Mouse (Mus musculus) heart, embryonic 10.5 days (tissue): Measurements from ENCODE around the gene Mrps24. TPM values are rescaled to one million over a fixed set of nuclear protein-coding genes. Genes with fewer than 3 reads are reported as not detected.

Experiments
- DNase-seq: peaks from one replicate; pipeline ENCODE4 v3.0.0-alpha.2; 2017; ENCODE audit warnings: low spot score
- H3K27ac ChIP-seq: fragments of 300-500 bp; sonication (generic); 2 replicates; pipeline ENCODE4 v1.5.1; 2016; ENCODE audit warnings: mild to moderate bottlenecking
- H3K27me3 ChIP-seq: fragments of 300-500 bp; sonication (generic); 2 replicates; pipeline ENCODE4 v1.6.1; 2016; ENCODE audit warnings: mild to moderate bottlenecking; ENCODE audit not compliant: poor library complexity, insufficient read depth, severe bottlenecking
- H3K36me3 ChIP-seq: fragments of 300-500 bp; sonication (generic); 2 replicates; pipeline ENCODE4 v1.6.1; 2016; ENCODE audit warnings: mild to moderate bottlenecking, moderate library complexity
- H3K4me1 ChIP-seq: fragments of 300-500 bp; sonication (generic); 2 replicates; pipeline ENCODE4 v1.6.1; 2016; ENCODE audit warnings: mild to moderate bottlenecking
- H3K4me3 ChIP-seq: fragments of 300-500 bp; sonication (generic); 2 replicates; pipeline ENCODE4 v1.5.1; 2016; ENCODE audit warnings: mild to moderate bottlenecking, moderate library complexity
- H3K9me3 ChIP-seq: fragments of 300-500 bp; sonication (generic); 2 replicates; pipeline ENCODE4 v1.6.1; 2016; ENCODE audit warnings: mild to moderate bottlenecking, moderate library complexity
- WGBS: fragments of 180-500 bp; shearing (Covaris S2); methylation state at CpG from one replicate; pipeline ENCODE4 v1.1.7; 2016; 5-methylcytosine and 5-hydroxymethylcytosine counted together
- polyA plus RNA-seq: library from polyadenylated mRNA; unstranded; fragments of >200 nt; fragmentation: Nextera tagmentation; extraction: Ambion mirVana; gene quantifications from 2 replicates; pipeline ENCODE4 v1.2.1, GENCODE M21; 2016

Mrps24 gene
- polyA plus RNA-seq, 1 experiment from 2014 or later, result 177 TPM

GRCm38 (mm10) chr11:5732401-5732800 is 16.9 kb upstream of the Mrps24 start:
- no peaks in the 10 kb centered on the region for H3K27me3 ChIP-seq
- WGBS, result 75% methylated on average over 5 of the region's 5 CpGs
- no peak overlapping the region for H3K4me3 ChIP-seq
- DNase-seq, result no peak
- no peaks in the 10 kb centered on the region for H3K9me3 ChIP-seq
- 0 out of 2 replicates have a peak, but pooled peaks cover 3% of the 10 kb centered on the region for H3K36me3 ChIP-seq
- H3K27ac ChIP-seq, result peak overlapping the region; percentile 36; the same call in 1 of the 2 replicates
- peaks cover 46% of the 10 kb centered on the region for H3K4me1 ChIP-seq

GRCm38 (mm10) chr11:5729582-5729981 is 14.1 kb upstream of the Mrps24 start:
- Histone ChIP-seq H3K4me3 (no peak overlapping the region), H3K36me3 (peaks cover 4% of the 10 kb centered on the region), H3K27ac (no peak overlapping the region), H3K27me3 (no peaks in the 10 kb centered on the region), H3K4me1 (peaks cover 39% of the 10 kb centered on the region), H3K9me3 (no peaks in the 10 kb centered on the region)
- DNase-seq, result no peak
- WGBS, result 93% methylated on average over 9 of the region's 9 CpGs

DNA sequence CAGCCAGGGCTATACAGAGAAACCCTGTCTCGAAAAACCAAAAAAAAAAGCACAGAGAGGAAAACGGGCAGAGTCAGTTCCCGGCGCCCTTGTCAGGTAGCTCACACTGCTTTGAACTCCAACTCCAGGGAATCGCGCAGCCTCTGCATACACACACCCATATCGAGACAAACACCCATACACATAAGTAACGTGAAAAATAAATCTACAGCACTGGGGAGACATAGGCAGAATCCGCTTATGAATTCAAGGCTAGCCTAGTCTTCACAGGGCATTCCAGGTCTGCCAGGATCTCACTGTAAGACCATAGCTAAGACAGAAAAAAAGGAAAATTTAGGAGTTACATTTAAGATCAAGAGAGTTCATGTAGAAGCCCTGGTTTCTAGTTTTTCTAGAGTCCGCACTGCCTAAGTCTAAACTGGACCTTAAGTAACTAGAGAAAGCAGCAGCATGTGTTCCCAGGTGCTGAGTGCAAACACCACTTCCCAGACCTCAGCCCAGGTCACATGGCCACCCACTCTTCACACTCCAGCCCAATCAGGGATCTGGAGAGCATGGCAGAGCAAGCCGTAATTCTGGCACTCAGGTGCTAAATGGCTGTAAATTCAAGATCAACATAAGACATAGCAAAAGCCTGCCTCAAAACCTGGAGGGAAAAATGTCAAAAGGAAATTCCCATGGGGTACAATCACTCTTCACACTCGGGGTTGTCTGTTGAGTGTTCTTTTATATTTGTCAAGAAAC is 3.3 kb upstream of the Mrps24 start:
- H3K9me3 ChIP-seq, result no peaks in the 10 kb centered on the region
- H3K4me1 ChIP-seq, result no peaks in the 10 kb centered on the region
- peaks cover 70% of the 10 kb centered on the region for H3K36me3 ChIP-seq
- H3K27ac ChIP-seq, result no peak overlapping the region
- DNase-seq, result peak; percentile 64
- no peak overlapping the region for H3K4me3 ChIP-seq
- 90% methylated on average over 12 of the region's 12 CpGs for WGBS
- no peaks in the 10 kb centered on the region for H3K27me3 ChIP-seq

DNA sequence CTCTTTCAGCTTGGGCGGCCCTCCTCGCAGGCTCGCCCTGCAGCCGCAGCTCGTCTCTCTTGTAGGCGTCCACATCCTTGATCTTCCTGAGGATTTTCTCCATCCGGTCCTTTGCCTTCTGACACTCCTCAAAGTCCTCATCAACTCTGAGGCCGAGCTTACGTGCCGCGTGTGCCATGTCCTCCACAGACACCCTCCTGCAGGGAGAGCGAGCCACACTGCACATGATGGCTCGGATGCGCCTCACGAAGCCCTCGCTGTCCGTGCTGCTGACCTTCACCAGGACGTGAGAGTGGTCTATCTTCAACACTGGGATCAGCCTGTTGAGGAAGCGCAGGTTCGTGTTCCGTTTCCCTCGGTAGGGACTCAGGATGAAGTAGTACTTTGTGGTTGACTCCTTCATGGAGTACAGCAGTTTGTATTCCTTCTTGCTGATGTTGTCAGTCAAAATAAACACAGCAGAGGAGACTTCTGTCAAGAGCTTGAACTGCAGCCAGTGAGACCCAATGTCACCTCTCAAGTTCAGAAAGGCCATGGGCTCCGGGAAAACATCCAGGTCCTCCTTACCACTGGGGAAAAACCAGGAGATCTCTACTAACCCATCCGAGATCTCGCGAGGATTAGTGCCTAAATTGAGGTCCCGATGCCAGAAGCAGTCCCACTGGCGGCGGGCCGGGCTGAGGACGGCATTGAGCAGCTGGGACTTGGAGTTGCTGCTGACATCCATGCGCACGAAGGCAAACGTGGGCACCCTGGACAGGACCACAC is 1.6 kb upstream of the Mrps24 start:
- H3K4me3 ChIP-seq, result no peak overlapping the region
- peaks cover 60% of the 10 kb centered on the region for H3K36me3 ChIP-seq
- no peaks in the 10 kb centered on the region for H3K27me3 ChIP-seq
- no peak overlapping the region for H3K27ac ChIP-seq
- H3K4me1 ChIP-seq, result no peaks in the 10 kb centered on the region
- no peaks in the 10 kb centered on the region for H3K9me3 ChIP-seq
- peak; percentile 67 for DNase-seq
- 88% methylated on average over 34 of the region's 34 CpGs for WGBS

- WGBS, result 85% methylated on average over 11 of the region's 11 CpGs
- H3K9me3 ChIP-seq, result no peaks in the 10 kb centered on the region
These were observed 766 bp upstream of the Mrps24 start for GRCm38 (mm10) chr11:5716246-5716645.

GRCm38 (mm10) chr11:5715179-5715578 is 301 bp downstream of the Mrps24 start:
- no peaks in the 10 kb centered on the region for H3K9me3 ChIP-seq
- no peak overlapping the region for H3K4me3 ChIP-seq
- no peak for DNase-seq
- H3K27me3 ChIP-seq, result no peaks in the 10 kb centered on the region
- peaks cover 49% of the 10 kb centered on the region for H3K36me3 ChIP-seq
- H3K4me1 ChIP-seq, result no peaks in the 10 kb centered on the region; the same call in 1 of the 2 replicates
- WGBS, result 88% methylated on average over 9 of the region's 9 CpGs
- H3K27ac ChIP-seq, result no peak overlapping the region

More at GRCm38 (mm10) chr11:5716246-5716645, 766 bp upstream of the Mrps24 start:
- DNase-seq, result peak; percentile 72
- no peaks in the 10 kb centered on the region for H3K4me1 ChIP-seq
- no peak overlapping the region for H3K4me3 ChIP-seq
- peaks cover 54% of the 10 kb centered on the region for H3K36me3 ChIP-seq
- H3K27ac ChIP-seq, result no peak overlapping the region
- no peaks in the 10 kb centered on the region for H3K27me3 ChIP-seq

GRCm38 (mm10) chr11:5707530-5708353 is 7.7 kb downstream of the Mrps24 start:
- H3K27ac ChIP-seq, result peak overlapping the region; percentile 98
- peaks cover 14% of the 10 kb centered on the region for H3K4me1 ChIP-seq
- peaks cover 27% of the 10 kb centered on the region for H3K36me3 ChIP-seq
- peak; percentile 97 for DNase-seq
- WGBS, result 17% methylated on average over 50 of the region's 50 CpGs
- H3K9me3 ChIP-seq, result no peaks in the 10 kb centered on the region
- H3K27me3 ChIP-seq, result no peaks in the 10 kb centered on the region
- peak overlapping the region; percentile 99 for H3K4me3 ChIP-seq

- H3K9me3 ChIP-seq, result no peaks in the 10 kb centered on the region
- peak overlapping the region; percentile 98 for H3K27ac ChIP-seq
- H3K27me3 ChIP-seq, result no peaks in the 10 kb centered on the region
- WGBS, result under 1% methylated on average over 43 of the region's 43 CpGs
- H3K4me3 ChIP-seq, result peak overlapping the region; percentile 99
- no peak for DNase-seq
- peaks cover 14% of the 10 kb centered on the region for H3K4me1 ChIP-seq
- H3K36me3 ChIP-seq, result peaks cover 30% of the 10 kb centered on the region
These were observed 8.5 kb downstream of the Mrps24 start for GRCm38 (mm10) chr11:5706874-5707529.

- WGBS, result 89% methylated on average over 9 of the region's 9 CpGs
- Histone ChIP-seq H3K27ac (no peak overlapping the region), H3K27me3 (no peaks in the 10 kb centered on the region), H3K36me3 (peaks cover 30% of the 10 kb centered on the region), H3K4me1 (peaks cover 14% of the 10 kb centered on the region), H3K9me3 (no peaks in the 10 kb centered on the region), H3K4me3 (no peak overlapping the region)
- DNase-seq, result peak; percentile 61
These were observed 9.5 kb downstream of the Mrps24 start for GRCm38 (mm10) chr11:5705972-5706371.

- Histone ChIP-seq H3K36me3 (peaks cover 30% of the 10 kb centered on the region), H3K27me3 (no peaks in the 10 kb centered on the region), H3K4me3 (no peak overlapping the region), H3K27ac (no peak overlapping the region), H3K9me3 (no peaks in the 10 kb centered on the region), H3K4me1 (peaks cover 14% of the 10 kb centered on the region)
- 85% methylated on average over 1 of the region's 1 CpGs for WGBS
- DNase-seq, result no peak
These were observed 12.1 kb downstream of the Mrps24 start for GRCm38 (mm10) chr11:5703341-5703740.

- Histone ChIP-seq H3K27me3 (no peaks in the 10 kb centered on the region), H3K27ac (no peak overlapping the region), H3K9me3 (no peaks in the 10 kb centered on the region), H3K4me3 (no peak overlapping the region), H3K36me3 (peaks cover 30% of the 10 kb centered on the region), H3K4me1 (peaks cover 14% of the 10 kb centered on the region)
- WGBS, result 93% methylated on average over 6 of the region's 6 CpGs
- DNase-seq, result peak; percentile 67
These were observed 12.5 kb downstream of the Mrps24 start for GRCm38 (mm10) chr11:5702957-5703332.

DNA sequence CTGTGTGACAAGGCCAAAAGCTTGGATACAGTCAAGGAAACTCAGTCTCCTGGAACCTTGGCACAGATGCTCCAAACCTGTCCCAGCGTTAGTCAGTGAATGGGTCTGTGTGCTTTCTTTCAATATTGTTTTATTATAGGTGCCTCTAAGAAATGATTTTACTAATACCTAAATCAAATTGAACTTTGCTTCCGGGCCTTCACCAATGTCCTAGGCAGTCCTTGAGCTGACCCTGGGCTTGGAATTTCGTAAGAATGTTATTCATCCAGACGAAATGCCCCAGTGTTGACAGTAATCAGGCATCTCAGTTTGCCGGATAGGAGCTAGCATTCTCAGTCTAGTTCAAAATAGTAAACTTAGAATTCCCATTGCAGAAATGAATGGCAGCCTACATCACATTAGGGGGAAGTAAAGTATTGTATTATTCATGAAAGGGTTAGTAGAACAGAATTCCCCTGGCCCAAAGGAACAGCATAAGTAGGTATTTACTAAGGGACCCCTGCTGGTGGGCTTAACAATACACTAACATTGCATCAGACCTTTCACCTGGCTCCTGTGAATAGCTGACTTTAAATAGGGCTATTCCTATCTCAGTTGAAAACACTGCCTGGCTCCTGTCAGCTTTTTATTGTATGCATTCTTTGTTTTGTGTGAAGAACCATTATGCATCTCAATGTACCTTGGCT is 13.1 kb downstream of the Mrps24 start:
- Histone ChIP-seq H3K27ac (no peak overlapping the region), H3K4me1 (peaks cover 14% of the 10 kb centered on the region), H3K27me3 (no peaks in the 10 kb centered on the region), H3K4me3 (no peak overlapping the region), H3K36me3 (peaks cover 30% of the 10 kb centered on the region), H3K9me3 (no peaks in the 10 kb centered on the region)
- WGBS, result 63% methylated on average over 5 of the region's 5 CpGs
- DNase-seq, result peak; percentile 36
